Mouse (Mus musculus): Measurements from ENCODE around the gene Pdlim5.
"Not testable (repeated sequence)": the region's sequence is repeated elsewhere in the genome, so short reads cannot be mapped to it uniquely, and the experiment has no call there.

Pdlim5 gene

DNA sequence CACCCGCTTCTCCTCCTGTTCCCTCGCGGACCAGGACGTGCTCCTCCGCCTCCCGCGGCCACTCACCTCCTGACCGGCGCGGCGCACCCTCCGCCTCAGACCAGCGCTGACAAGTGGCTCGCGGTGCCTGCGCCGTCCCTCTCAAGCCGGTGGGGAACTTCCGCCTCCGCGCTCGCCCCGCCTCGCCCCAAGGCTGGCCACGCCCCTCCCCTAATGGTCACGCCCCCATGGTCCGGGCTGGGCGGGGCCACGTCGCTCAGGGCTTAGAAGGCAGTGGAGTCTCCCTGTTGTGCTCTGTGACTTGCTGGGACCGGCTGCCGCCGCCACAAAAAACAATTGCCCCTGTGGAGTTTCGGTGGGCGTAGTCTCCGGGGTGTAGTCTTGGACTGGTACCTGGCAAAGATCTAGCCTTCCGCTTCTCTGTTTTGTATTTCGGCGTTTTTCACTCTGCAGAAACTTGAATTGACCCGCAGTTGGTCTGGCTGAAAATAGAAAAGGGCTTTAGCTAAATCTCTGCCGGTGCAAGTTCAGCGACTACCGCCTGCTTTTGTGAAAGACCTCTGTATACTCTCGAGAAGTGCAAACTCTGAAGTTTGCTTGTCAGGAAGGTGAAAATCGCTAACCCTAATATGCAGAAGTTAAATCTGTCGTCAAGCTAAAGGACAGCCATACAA is at the start of gene Pdlim5:
Pdlim5 (minus strand) TSS at position 177 of the 674 bp plus-strand sequence.
- DNase-seq (ENCODE audit: low spot score in 2 of 2), result peak; percentile 94 to 98

DNA sequence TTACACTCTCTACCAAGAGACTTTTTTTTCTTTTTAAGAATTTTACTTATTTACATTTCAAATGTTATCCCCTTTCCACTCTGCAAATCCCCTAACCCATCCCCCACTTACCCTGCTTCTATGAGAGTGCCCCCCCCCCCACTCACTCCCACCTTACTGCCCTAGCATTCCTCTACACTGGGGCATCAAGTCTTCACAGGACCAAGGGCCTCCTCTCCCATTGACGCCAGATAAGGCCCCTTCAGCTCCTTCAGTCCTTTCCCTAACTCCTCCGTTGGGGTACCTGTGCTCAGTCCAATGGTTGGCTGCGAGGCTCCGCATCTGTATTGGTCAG is 48.2 kb upstream of the Pdlim5 start:
- no peak for DNase-seq (ENCODE audit: low spot score in 2 of 2)

DNA sequence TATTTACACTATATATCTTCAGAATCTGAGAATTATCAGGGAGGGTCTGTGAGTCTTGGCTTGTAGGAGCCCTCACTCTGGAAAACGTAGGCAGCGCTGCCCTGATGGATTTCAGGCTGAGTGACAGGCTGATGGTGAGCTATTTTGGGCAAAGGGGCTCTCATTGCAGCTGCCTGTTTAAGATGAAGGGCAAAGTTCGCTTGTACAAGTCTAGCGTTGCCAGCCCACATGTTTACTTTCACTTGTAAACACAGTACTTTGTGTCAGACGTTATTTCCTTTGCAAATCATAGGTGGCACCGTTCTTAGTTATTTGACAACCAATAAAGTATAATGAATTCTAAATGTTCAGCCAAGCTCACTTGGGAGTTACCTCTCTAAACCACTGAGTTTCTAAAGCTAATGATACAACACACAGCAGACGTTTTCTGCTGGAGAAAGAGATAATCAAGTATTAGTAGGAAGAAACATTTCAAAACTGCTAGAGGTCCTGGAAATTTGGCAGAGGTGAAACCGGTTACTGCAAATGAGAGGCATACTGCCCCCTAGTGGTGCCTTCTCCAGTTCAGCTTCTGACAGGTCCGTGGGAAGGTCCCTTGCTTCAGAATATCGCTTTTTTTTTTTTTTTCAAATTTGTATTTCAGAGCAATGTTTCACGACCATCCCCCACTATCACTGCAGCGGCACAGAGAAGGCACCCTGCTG is 47.7 kb upstream of the Pdlim5 start:
- DNase-seq (ENCODE audit: low spot score in 2 of 2), result peak; percentile 77 to 89

DNA sequence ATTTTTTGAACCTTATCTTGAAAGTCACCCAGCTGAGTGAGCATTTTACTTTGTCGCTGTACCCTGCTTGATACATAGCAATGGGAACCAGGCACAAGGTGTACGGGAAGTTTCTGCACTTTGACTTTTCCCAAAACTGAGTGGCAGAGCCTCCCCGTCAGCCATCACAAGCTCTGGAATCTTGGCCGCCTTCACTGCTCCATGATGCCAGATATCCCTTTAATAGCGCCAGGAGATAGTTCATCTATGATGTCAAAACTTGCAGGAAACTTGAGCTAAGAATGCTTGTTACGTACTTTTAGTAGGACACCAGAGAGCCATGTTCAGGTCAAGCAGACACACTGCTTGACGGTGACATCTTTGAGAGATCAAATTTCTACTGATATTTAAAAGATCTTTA is 46.7 kb upstream of the Pdlim5 start:
- no peak for DNase-seq (ENCODE audit: low spot score in 2 of 2)

DNA sequence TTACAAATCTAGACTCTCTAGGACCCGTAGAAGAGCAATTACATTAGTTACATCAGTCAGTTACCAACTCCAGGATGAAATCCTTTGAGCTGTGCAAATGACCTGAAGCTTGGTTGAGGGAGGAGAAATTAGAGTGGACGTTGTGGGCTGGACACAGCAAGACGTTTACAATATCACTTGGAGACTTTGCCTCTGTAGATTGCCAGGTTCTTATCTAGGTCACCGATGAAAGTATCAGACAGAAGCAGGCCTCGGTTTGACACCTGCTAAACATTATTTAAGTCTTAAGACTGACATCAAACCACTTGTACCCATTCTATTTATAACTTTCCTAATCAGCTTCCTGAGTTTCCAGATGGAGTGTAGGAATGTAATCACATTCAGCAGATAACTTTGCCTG is 45.6 kb upstream of the Pdlim5 start:
- DNase-seq (ENCODE audit: low spot score in 2 of 2), result no peak

DNA sequence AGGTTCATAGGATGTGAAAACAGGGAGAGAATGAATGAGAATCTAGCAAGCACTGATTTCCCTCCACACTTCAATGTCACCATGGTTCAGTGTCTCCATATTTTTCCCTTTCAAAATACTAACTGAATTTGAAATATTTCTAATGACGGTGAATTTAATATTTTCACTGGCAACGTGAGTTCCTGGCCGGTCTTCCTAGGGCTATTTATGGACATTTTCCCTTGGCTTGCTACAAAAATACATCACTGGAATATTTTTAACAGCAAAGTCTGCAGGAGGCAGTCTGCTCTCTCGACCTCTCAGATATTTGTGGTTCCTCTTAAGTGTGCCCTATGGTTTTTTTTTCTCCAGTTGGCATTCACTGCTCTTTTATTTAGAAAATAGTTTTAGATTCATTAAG is 44.7 kb upstream of the Pdlim5 start:
- no peak for DNase-seq (ENCODE audit: low spot score in 2 of 2)

DNA sequence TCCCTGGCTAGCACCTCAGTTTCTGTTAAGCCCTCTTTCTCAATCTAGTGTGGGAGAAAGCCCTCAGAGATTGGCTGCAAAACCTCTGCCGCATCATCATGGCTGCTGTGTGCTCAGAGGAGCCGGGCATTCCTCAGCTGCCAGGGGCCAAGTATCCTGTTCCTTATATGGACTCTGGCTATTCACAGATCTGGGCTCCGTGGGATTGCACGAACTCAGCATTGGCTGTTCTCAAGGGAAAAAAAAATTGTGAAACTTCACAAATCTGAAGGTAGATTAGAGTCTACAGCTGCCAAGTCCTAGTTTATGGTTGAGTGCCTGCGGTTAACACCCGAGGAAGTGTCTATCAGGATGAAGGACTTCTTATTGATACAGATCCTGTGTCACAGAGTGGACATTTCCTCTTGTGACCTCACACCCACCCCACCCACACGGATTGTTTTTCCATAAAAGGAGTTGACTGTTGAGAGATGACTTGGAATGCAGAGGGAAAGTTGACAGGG is 44.1 kb upstream of the Pdlim5 start:
- DNase-seq (ENCODE audit: low spot score in 2 of 2), result no peak

DNA sequence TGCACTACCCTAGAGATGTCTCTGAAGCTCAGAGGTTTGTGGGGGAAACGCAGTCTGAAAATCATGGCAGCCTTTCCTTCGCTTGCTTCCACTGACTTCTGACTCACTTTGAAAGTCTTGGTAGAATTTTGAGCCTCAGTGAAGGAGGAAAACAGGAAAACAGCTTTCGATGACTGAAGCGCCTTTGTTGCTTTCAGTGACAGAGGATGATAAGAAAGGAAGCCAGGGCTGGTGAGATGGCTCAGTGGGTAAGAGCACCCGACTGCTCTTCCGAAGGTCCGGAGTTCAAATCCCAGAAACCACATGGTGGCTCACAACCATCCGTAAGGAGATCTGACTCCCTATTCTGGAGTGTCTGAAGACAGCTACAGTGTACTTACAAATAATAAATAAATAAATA is 43.1 kb upstream of the Pdlim5 start:
- DNase-seq (ENCODE audit: low spot score in 2 of 2), result not testable (repeated sequence)

DNA sequence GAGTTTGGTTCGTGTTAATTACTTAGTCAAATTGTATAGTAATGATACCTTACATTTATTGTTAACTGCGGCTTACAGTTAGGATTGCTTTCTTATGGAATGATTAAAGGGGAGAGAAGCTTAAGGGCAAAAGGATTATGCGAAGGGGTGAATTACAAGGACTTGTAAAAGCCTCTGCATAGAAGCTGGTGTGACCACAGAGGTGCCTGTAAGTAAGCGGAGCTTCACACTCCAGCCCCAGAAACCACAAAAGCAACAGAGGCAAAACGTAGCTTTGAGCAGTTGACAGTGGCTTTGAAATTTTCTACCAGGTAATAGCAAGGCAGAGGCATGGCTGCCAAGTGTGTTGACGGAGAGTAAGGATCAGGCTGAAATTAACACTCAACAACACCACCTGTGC is 41.3 kb upstream of the Pdlim5 start:
- DNase-seq (ENCODE audit: low spot score in 2 of 2), result no peak

DNA sequence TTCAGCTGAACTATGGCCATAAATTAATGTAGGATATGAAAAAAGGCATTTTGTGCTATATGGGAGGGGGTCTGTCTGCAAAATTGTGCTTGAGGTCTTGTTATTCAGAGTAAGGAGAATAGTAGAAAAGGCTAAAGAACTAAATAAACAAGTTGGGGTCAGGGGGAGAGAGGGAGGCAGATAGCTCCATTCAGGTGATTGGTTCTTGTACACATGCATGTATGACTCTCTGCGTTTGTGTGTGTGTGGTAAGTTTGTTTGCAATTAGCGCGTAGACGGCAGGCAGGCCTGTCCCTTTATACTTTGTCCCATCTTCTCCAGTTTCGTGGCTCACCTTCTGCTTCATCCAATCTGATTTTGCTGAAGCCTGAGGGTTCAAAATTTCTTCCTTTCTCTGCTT is 40.7 kb upstream of the Pdlim5 start:
- peak in 1 of 2 experiments; percentile 44 for DNase-seq (ENCODE audit: low spot score in 2 of 2)

DNA sequence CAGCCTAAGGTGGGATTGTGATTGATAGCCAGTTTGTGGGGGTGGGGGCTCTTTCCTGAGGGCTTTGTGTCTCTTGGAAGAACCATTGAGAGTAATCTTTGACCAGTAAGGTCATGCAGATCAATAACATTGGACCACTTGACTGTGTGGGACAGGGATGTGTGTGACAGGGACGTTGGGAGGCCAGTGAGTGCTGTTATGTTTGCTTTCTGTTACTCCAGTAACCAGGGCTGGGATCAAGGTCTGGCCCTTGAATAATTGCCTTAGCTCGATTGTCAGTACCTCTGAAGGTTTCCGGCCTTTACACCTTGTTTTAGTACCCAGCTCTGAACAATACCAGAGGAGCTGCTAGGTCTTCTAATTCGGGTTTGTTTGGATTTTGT is 39.3 kb upstream of the Pdlim5 start:
- no peak for DNase-seq (ENCODE audit: low spot score in 2 of 2)

DNA sequence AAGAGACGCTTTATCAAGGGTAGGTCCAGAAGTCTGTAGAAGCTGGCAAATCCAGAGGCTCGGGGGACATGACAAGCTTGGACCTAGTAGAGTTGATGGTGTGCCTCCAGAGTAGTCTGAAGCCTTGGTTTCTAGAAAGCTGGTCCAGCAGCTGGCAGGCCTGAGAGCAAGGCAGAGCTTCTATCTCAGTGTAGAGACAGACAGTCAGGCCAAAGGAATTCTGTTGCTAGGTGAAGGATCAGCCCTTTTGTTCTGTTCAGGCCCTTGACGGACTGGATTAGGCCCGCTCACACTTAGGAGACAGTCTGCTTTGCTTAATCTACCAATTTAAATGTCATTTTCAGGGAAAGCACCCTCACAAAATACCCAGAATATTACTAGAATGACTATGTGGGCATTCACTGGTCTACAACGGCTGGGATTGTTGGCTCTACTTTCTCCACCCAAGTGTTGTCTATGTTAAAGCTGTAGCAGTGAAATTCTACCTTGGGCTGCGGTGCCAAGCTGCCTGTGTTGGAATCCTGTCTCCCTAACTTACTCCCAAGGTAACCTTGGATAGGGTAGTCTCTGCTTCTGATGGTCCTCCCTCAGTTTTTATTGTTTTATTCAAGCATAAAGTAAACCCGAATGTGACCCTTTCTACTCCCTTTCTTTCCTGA is 38.8 kb upstream of the Pdlim5 start:
- no peak for DNase-seq (ENCODE audit: low spot score in 2 of 2)

DNA sequence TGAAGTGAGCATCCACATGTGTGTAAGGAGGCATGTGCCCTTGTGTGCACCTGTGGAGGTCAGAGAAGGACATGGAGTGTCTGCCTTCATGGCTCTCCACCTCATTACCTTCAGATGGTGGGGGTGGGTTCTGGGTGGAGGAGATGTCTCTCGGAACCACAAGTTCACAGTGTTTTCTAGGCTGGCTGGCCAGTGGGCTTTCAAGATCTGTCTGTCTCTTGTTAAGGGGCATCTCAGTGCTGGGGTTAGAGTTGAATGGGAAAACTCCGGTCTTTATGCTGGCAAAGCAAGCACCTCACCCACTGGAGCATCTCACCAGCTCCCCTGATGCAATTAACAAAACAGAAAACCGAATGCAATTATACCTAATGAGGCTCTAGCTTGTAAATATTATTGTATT is 36.0 kb upstream of the Pdlim5 start:
- DNase-seq (ENCODE audit: low spot score in 2 of 2), result no peak

DNA sequence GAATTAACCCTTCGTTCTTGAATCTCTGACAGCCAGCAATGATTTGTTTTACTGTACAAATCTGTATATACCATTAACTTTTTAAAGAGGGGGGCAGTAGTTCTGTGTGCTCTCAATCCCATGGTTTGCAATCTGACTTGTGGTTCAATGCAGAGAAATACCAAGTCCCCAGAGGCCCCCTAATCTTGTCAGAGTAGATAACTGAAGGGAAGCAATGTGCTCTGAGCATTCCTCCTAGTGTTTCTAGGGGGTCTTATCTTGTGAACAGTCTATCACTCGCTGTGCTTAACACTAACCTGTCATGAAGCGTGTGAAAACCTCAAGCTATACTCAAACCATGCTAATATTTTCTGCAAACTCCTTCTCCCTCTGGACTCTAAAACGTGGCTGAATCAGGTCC is 34.6 kb upstream of the Pdlim5 start:
- DNase-seq (ENCODE audit: low spot score in 2 of 2), result no peak

DNA sequence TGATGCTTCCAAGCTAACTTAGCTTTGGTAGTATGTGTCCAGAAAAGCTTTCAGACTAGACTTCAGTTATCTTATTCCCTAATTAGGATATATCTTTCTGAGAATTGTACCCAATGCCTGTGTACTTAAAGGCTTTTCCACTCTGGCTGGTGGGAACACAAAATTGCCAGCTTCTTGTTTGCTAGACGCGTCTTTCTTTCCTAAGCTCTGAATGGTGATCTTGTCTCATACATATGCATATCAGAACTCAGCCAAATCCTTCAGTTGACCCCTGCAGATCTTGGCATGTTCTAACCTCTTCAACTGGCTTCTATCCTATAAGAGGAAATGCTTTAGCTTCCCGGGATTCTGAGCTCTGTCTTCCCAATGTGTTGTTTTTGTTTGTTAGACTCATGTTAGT is 31.3 kb upstream of the Pdlim5 start:
- DNase-seq (ENCODE audit: low spot score in 2 of 2), result no peak

DNA sequence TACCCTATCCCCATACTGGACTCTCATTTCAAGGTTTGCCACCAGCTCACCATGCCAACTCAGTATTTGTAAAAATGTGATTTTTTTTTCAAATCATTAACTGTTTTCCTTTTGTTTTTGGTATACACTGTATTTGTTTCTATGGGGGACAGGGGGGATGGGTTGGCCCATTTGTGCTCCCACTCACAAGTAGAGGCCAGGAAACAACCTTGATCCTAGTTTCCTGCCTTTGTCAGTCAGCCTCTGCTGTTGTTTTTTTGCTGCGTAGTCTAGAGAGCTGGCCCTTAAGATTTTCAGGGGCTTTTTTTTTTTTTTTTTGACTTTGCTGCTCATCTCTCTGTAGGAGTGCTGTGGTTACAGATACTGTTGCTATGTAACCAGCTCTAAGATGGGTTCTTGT is 28.6 kb upstream of the Pdlim5 start:
- no peak for DNase-seq (ENCODE audit: low spot score in 2 of 2)

DNA sequence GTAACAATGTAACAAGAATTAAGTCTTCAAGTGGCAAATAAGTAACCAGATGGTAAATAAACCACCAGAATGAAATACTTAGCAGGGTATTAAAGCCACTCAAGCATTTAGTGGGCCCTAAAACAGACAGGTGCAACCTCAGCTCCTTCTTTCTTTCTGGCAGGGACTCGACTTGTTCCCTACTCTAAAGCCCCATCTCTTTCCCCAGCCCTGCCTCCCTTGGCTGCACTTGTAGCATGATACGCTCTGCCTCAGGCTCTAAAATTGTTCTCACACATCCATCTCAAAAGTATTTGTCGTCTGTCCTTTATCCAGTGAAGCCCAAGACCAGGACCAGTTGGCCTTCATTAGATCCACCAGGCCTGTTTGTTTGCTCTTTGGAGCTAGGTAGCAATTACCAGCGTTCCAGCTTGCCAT is 28.0 kb upstream of the Pdlim5 start:
- DNase-seq (ENCODE audit: low spot score in 2 of 2), result no peak

DNA sequence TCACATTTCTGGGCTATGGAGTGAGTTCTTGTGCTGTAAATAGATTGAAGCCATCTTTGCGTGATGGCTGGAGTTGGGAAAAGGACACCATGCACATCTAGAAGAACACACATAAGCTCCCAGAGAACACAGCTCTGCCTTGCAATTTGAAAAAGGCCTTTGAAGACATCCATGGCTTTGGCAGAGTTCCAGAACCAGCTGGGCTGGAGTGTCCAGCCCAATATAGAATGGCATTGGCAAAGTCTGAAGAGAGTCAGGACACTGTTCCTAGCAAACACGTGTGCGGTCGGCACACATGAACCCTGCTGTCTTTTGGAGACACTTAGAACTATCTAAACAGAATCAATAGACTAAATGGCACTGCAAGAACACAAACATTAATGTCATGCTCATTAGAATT is 26.7 kb upstream of the Pdlim5 start:
- DNase-seq (ENCODE audit: low spot score in 2 of 2), result no peak

DNA sequence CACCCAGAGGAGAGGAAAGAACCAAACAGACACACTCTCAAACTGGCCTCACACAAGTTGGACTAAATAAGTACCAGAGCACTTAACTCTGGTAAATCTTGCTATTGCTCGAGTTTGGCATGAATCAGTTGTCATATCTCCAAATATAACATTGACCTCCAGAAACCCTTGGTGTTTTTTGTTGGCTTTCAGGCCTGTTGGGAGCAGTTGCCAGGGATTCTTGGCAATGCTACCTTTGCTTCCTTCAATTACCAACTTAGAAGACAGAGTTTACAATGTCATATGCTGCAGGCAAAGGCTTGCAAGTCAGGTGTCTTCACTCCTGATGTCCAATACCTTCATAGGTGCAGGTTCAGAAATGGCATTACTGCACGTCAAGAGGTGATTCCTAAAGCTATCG is 26.0 kb upstream of the Pdlim5 start:
- DNase-seq (ENCODE audit: low spot score in 2 of 2), result no peak

DNA sequence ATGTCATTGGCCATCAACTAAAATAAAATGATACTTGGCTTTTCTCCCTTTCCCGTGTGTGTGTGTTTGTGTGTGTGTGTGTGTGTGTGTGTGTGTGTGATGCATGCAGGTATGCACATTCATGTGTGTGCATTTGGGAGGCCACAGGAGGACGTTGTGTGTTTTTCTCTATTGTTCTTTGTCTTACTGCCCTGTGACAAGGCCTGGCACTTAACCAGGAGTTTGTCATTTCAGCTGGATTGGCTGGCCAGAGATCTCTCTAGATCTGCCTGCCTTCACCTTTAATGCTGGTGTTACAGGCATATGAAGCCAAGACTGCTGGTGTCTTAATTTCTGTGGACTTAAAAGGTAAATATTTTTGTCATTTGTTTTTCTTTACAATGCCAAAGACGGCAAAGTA is 22.5 kb upstream of the Pdlim5 start:
- no peak for DNase-seq (ENCODE audit: low spot score in 2 of 2)

DNA sequence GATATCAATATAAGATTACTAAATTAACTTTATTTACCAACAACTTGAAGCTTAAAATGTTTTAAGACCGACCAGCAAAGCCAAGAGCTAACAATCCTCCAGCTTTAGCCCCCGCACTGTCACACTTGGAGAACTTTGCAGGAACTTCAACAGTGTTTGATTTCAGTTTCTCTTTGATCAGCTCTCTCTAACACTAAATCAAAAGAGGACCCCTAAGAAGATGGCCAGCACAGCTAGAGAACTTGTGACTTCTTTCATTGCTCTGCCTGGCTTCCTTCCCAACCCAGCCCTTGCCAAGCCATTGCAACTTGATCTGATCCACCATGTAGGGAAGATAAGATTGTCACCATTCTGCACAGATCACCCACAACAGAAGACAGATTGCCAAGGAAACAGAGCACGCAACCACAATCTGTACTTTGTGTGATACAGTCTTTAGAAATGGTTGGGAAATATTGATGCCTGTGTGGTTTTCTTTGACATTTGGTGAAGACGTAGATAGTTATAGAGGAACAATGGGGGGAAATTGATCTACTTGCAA is 17.9 kb upstream of the Pdlim5 start:
- DNase-seq (ENCODE audit: low spot score in 2 of 2), result no peak

DNA sequence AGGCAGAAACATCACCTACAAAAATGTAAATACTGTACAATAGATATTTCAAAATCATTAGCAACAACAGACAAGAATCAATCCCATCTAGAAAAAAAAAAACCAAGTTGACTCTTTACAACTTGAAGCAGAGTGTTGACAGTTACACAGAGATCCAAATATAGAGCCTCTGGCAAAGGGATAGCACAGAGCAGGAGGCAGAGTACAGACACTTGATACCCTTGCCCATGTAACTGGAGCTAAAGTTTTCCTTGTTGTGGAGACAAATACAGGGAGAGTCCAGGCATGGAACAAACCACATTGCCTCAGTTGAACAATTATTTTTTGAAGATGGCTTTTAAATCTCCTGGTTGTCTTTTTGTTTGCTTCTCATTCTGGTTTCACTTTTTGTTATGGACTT is 15.4 kb upstream of the Pdlim5 start:
- no peak for DNase-seq (ENCODE audit: low spot score in 2 of 2)

Measured in spleen, postnatal 4 days (tissue).